Mouse (Mus musculus): ENCODE measurements around the gene Rprd1b.

Rprd1b gene

GRCm38 (mm10) chr2:158121645-158122326, 93.5 kb downstream of the Rprd1b start:
- no peak for DNase-seq (ENCODE audit: extremely low spot score, low spot score)

GRCm38 (mm10) chr2:158122814-158123213, 94.5 kb downstream of the Rprd1b start:
- DNase-seq (ENCODE audit: extremely low spot score, low spot score) = no peak

- DNase-seq (ENCODE audit: extremely low spot score, low spot score) = no peak
Observed at GRCm38 (mm10) chr2:158127245-158127644, 98.9 kb downstream of the Rprd1b start.

- DNase-seq (ENCODE audit: extremely low spot score, low spot score) = no peak
Observed at GRCm38 (mm10) chr2:158127872-158128271, 99.6 kb downstream of the Rprd1b start.

GRCm38 (mm10) chr2:158128461-158129130, 100.3 kb downstream of the Rprd1b start:
- DNase-seq (ENCODE audit: extremely low spot score, low spot score) = no peak

- DNase-seq (ENCODE audit: extremely low spot score, low spot score) = no peak
Observed at GRCm38 (mm10) chr2:158129291-158130002, 101.2 kb downstream of the Rprd1b start.

GRCm38 (mm10) chr2:158130391-158130986, 102.2 kb downstream of the Rprd1b start:
- DNase-seq (ENCODE audit: extremely low spot score, low spot score) = peak; percentile 75

- DNase-seq (ENCODE audit: extremely low spot score, low spot score) = no peak
Observed at GRCm38 (mm10) chr2:158131197-158131835, 103.0 kb downstream of the Rprd1b start.

- no peak for DNase-seq (ENCODE audit: extremely low spot score, low spot score)
Observed at GRCm38 (mm10) chr2:158132320-158132719, 104.0 kb downstream of the Rprd1b start.

- DNase-seq (ENCODE audit: extremely low spot score, low spot score) = no peak
Observed at GRCm38 (mm10) chr2:158133050-158133449, 104.8 kb downstream of the Rprd1b start.

GRCm38 (mm10) chr2:158136205-158136604, 107.9 kb downstream of the Rprd1b start:
- no peak for DNase-seq (ENCODE audit: extremely low spot score, low spot score)

GRCm38 (mm10) chr2:158137771-158138170, 109.5 kb downstream of the Rprd1b start:
- no peak for DNase-seq (ENCODE audit: extremely low spot score, low spot score)

GRCm38 (mm10) chr2:158138778-158139177, 110.5 kb downstream of the Rprd1b start:
- no peak for DNase-seq (ENCODE audit: extremely low spot score, low spot score)

GRCm38 (mm10) chr2:158139628-158140027, 111.3 kb downstream of the Rprd1b start:
- no peak for DNase-seq (ENCODE audit: extremely low spot score, low spot score)

- DNase-seq (ENCODE audit: extremely low spot score, low spot score) = no peak
Observed at GRCm38 (mm10) chr2:158140664-158141063, 112.4 kb downstream of the Rprd1b start.

- no peak for DNase-seq (ENCODE audit: extremely low spot score, low spot score)
Observed at GRCm38 (mm10) chr2:158141271-158141670, 113.0 kb downstream of the Rprd1b start.

- DNase-seq (ENCODE audit: extremely low spot score, low spot score) = no peak
Observed at GRCm38 (mm10) chr2:158141690-158142440, 113.6 kb downstream of the Rprd1b start.

GRCm38 (mm10) chr2:158142981-158143380, 114.7 kb downstream of the Rprd1b start:
- DNase-seq (ENCODE audit: extremely low spot score, low spot score) = no peak

GRCm38 (mm10) chr2:158143816-158144215, 115.5 kb downstream of the Rprd1b start:
- no peak for DNase-seq (ENCODE audit: extremely low spot score, low spot score)

GRCm38 (mm10) chr2:158144263-158144662, 116.0 kb downstream of the Rprd1b start:
- DNase-seq (ENCODE audit: extremely low spot score, low spot score) = no peak
